Mouse (Mus musculus): Measurements from ENCODE around the gene Hormad1. TPM values are rescaled to one million over a fixed set of nuclear protein-coding genes. Genes with fewer than 3 reads are reported as not detected.

Gene Hormad1
- polyA plus RNA-seq, 1 experiment from 2014 or later: not detected

- peak; percentile 99 for ATAC-seq (ENCODE audit: low read depth)
- Histone ChIP-seq H3K4me3 (peak within 1 kb of the TSS; percentile 63), H3K9me3 (no peaks in the 10 kb centered on the region), H3K36me3 (peaks cover 43% of the 10 kb centered on the region), H3K4me2 (peak within 1 kb of the TSS; percentile 94), H3K4me1 (replicated peaks) (peaks cover 36% of the 10 kb centered on the region), H3K9ac (peak within 1 kb of the TSS; percentile 73), H3K27ac (replicated peaks) (peak within 1 kb of the TSS; percentile 93), H3K27me3 (no peaks in the 10 kb centered on the region)
- WGBS: 1% methylated on average over 44 of the region's 44 CpGs
Measured at GRCm38 (mm10) chr3:95624628-95625503, 65.4 kb downstream of the Hormad1 start, which contains the start of gene Ensa. Ensa (plus strand) TSS chr3:95624993.

- no peak for ATAC-seq (ENCODE audit: low read depth)
Measured at GRCm38 (mm10) chr3:95627763-95628162, 68.3 kb downstream of the Hormad1 start.

GRCm38 (mm10) chr3:95629755-95630154 is 70.3 kb downstream of the Hormad1 start:
- H3K27ac ChIP-seq (replicated peaks): no peak overlapping the region
- no peak overlapping the region for H3K4me3 ChIP-seq
- no peaks in the 10 kb centered on the region for H3K27me3 ChIP-seq
- H3K4me2 ChIP-seq: no peak overlapping the region
- ATAC-seq (ENCODE audit: low read depth): no peak
- no peak overlapping the region; the same call in 1 of the 2 replicates for H3K9ac ChIP-seq
- 72% methylated on average over 4 of the region's 4 CpGs for WGBS
- H3K36me3 ChIP-seq: peaks cover 80% of the 10 kb centered on the region
- peaks cover 33% of the 10 kb centered on the region for H3K4me1 ChIP-seq (replicated peaks)
- H3K9me3 ChIP-seq: no peaks in the 10 kb centered on the region

More at GRCm38 (mm10) chr3:95627763-95628162, 68.3 kb downstream of the Hormad1 start:
- Histone ChIP-seq H3K4me1 (replicated peaks) (peaks cover 37% of the 10 kb centered on the region), H3K27me3 (no peaks in the 10 kb centered on the region), H3K36me3 (peaks cover 61% of the 10 kb centered on the region), H3K4me3 (no peak overlapping the region), H3K4me2 (no peak overlapping the region), H3K27ac (replicated peaks) (no peak overlapping the region), H3K9ac (no peak overlapping the region), H3K9me3 (no peaks in the 10 kb centered on the region)
- 91% methylated on average over 5 of the region's 5 CpGs for WGBS

GRCm38 (mm10) chr3:95630856-95631255 is 71.4 kb downstream of the Hormad1 start:
- 95% methylated on average over 3 of the region's 3 CpGs for WGBS
- no peaks in the 10 kb centered on the region for H3K27me3 ChIP-seq
- H3K4me1 ChIP-seq (replicated peaks): peaks cover 29% of the 10 kb centered on the region
- H3K36me3 ChIP-seq: peaks cover 91% of the 10 kb centered on the region
- H3K4me2 ChIP-seq: no peak overlapping the region
- no peak overlapping the region for H3K9ac ChIP-seq
- no peak overlapping the region for H3K27ac ChIP-seq (replicated peaks)
- no peak overlapping the region for H3K4me3 ChIP-seq
- no peak for ATAC-seq (ENCODE audit: low read depth)
- no peaks in the 10 kb centered on the region for H3K9me3 ChIP-seq

- H3K9ac ChIP-seq: no peak overlapping the region
- H3K36me3 ChIP-seq: peaks cover 95% of the 10 kb centered on the region
- ATAC-seq (ENCODE audit: low read depth): no peak
- H3K9me3 ChIP-seq: no peaks in the 10 kb centered on the region
- H3K4me3 ChIP-seq: no peak overlapping the region
- no peaks in the 10 kb centered on the region for H3K27me3 ChIP-seq
- no peak overlapping the region for H3K27ac ChIP-seq (replicated peaks)
- H3K4me1 ChIP-seq (replicated peaks): peaks cover 25% of the 10 kb centered on the region
- 83% methylated on average over 6 of the region's 6 CpGs for WGBS
- H3K4me2 ChIP-seq: no peak overlapping the region
Measured at GRCm38 (mm10) chr3:95631304-95631703, 71.8 kb downstream of the Hormad1 start.

GRCm38 (mm10) chr3:95632648-95633588 is 73.4 kb downstream of the Hormad1 start:
- Histone ChIP-seq H3K4me3 (no peak overlapping the region), H3K36me3 (peaks cover 97% of the 10 kb centered on the region), H3K27ac (replicated peaks) (no peak overlapping the region), H3K9me3 (no peaks in the 10 kb centered on the region), H3K27me3 (no peaks in the 10 kb centered on the region), H3K4me1 (replicated peaks) (peaks cover 9% of the 10 kb centered on the region; the same call in 1 of the 2 replicates), H3K4me2 (no peak overlapping the region), H3K9ac (no peak overlapping the region)
- ATAC-seq (ENCODE audit: low read depth): 0 out of 2 replicates have a peak, but pooled peaks have one; percentile 36
- 79% methylated on average over 12 of the region's 12 CpGs for WGBS

GRCm38 (mm10) chr3:95635636-95636035 is 76.2 kb downstream of the Hormad1 start:
- Histone ChIP-seq H3K27ac (replicated peaks) (no peak overlapping the region), H3K4me3 (no peak overlapping the region), H3K9me3 (no peaks in the 10 kb centered on the region), H3K36me3 (peaks cover 82% of the 10 kb centered on the region), H3K27me3 (no peaks in the 10 kb centered on the region), H3K4me1 (replicated peaks) (no peaks in the 10 kb centered on the region), H3K4me2 (no peak overlapping the region), H3K9ac (no peak overlapping the region)
- no peak for ATAC-seq (ENCODE audit: low read depth)
- WGBS: 83% methylated on average over 4 of the region's 4 CpGs

- Histone ChIP-seq H3K36me3 (peaks cover 78% of the 10 kb centered on the region), H3K9ac (no peak overlapping the region), H3K9me3 (no peaks in the 10 kb centered on the region), H3K27ac (replicated peaks) (no peak overlapping the region), H3K4me3 (no peak overlapping the region), H3K4me1 (replicated peaks) (no peaks in the 10 kb centered on the region), H3K4me2 (no peak overlapping the region), H3K27me3 (no peaks in the 10 kb centered on the region)
- no peak for ATAC-seq (ENCODE audit: low read depth)
- WGBS: 93% methylated on average over 4 of the region's 4 CpGs
Measured at GRCm38 (mm10) chr3:95636072-95636471, 76.6 kb downstream of the Hormad1 start.

Other genes starting within 250 kb of the Hormad1 start
- 96.7 and 104 TPM in 2 replicates for gene Cers2, start 244.9 kb upstream of the Hormad1 start, polyA plus RNA-seq (2015; fragmentation: Nextera tagmentation; extraction: Ambion mirVana)
- gene Setdb1, start 202.5 kb upstream of the Hormad1 start, polyA plus RNA-seq (2015; fragmentation: Nextera tagmentation; extraction: Ambion mirVana): 43.0 and 44.6 TPM in 2 replicates
- not detected in 2 replicates for gene 4930558C23Rik, start 156.8 kb upstream of the Hormad1 start, polyA plus RNA-seq (2015; fragmentation: Nextera tagmentation; extraction: Ambion mirVana)
- gene Arnt, start 125.3 kb upstream of the Hormad1 start, polyA plus RNA-seq (2015; fragmentation: Nextera tagmentation; extraction: Ambion mirVana): 19.2 and 22.7 TPM in 2 replicates
- 13.3 and 19.2 TPM in 2 replicates for gene Ctsk, start 60.4 kb upstream of the Hormad1 start, polyA plus RNA-seq (2015; fragmentation: Nextera tagmentation; extraction: Ambion mirVana)
- 17.7 and 18.9 TPM in 2 replicates for gene Ctss, start 32.9 kb upstream of the Hormad1 start, polyA plus RNA-seq (2015; fragmentation: Nextera tagmentation; extraction: Ambion mirVana)
- gene Golph3l, start 29.3 kb downstream of the Hormad1 start, polyA plus RNA-seq (2015; fragmentation: Nextera tagmentation; extraction: Ambion mirVana): 33.6 and 34.3 TPM in 2 replicates
- gene Ensa, start 65.3 kb downstream of the Hormad1 start, polyA plus RNA-seq (2015; fragmentation: Nextera tagmentation; extraction: Ambion mirVana): 96.1 and 104 TPM in 2 replicates
- 57.1 and 58.8 TPM in 2 replicates for gene Mcl1, start 99.1 kb downstream of the Hormad1 start, polyA plus RNA-seq (2015; fragmentation: Nextera tagmentation; extraction: Ambion mirVana)
- 0.71 and 1.4 TPM in 2 replicates for gene Adamtsl4, start 128.2 kb downstream of the Hormad1 start, polyA plus RNA-seq (2015; fragmentation: Nextera tagmentation; extraction: Ambion mirVana)
- gene Ecm1, start 179.9 kb downstream of the Hormad1 start, polyA plus RNA-seq (2015; fragmentation: Nextera tagmentation; extraction: Ambion mirVana): 13.1 and 16.6 TPM in 2 replicates
- gene Tars2, start 200.5 kb downstream of the Hormad1 start, polyA plus RNA-seq (2015; fragmentation: Nextera tagmentation; extraction: Ambion mirVana): 36.9 and 39.2 TPM in 2 replicates